Mouse (Mus musculus): ENCODE measurements around the gene Kat5. TPM values are rescaled to one million over a fixed set of nuclear protein-coding genes. Genes with fewer than 3 reads are reported as not detected.
A peak's percentile ranks its signal among the peaks of the same experiment; 100 is the strongest.

The Kat5 gene
- polyA plus RNA-seq, 1 experiment from 2014 or later: 40.0 TPM

- 93% methylated on average over 6 of the region's 6 CpGs for WGBS
- H3K27ac ChIP-seq (ENCODE audit: low read depth, low read length): no peak overlapping the region
- no peaks in the 10 kb centered on the region for H3K9me3 ChIP-seq (ENCODE audit: control insufficient read depth, low read length)
- H3K4me3 ChIP-seq (ENCODE audit: low read depth, low read length): no peak overlapping the region
- H3K36me3 ChIP-seq (ENCODE audit: control insufficient read depth, insufficient read depth, low read length): no peaks in the 10 kb centered on the region
- no peaks in the 10 kb centered on the region for H3K4me1 ChIP-seq (ENCODE audit: control insufficient read depth, insufficient read depth, low read length)
- H3K4me2 ChIP-seq: no peak overlapping the region
- H3K9ac ChIP-seq (ENCODE audit: low read length): no peak overlapping the region
- ATAC-seq (ENCODE audit: low FRiP score) (no peak), DNase-seq (ENCODE audit: low spot score, missing footprints) (no peak)
- H3K27me3 ChIP-seq (ENCODE audit: control insufficient read depth, insufficient read depth, low read length): no peaks in the 10 kb centered on the region
Measured at GRCm38 (mm10) chr19:5591888-5592287, 18.1 kb downstream of the Kat5 start.

- Histone ChIP-seq H3K9me3 (ENCODE audit: control insufficient read depth, low read length) (no peaks in the 10 kb centered on the region), H3K4me2 (no peak overlapping the region), H3K4me3 (ENCODE audit: low read depth, low read length) (no peak overlapping the region), H3K9ac (ENCODE audit: low read length) (no peak overlapping the region), H3K36me3 (ENCODE audit: control insufficient read depth, insufficient read depth, low read length) (no peaks in the 10 kb centered on the region), H3K27me3 (ENCODE audit: control insufficient read depth, insufficient read depth, low read length) (no peaks in the 10 kb centered on the region), H3K27ac (ENCODE audit: low read depth, low read length) (no peak overlapping the region), H3K4me1 (ENCODE audit: control insufficient read depth, insufficient read depth, low read length) (no peaks in the 10 kb centered on the region)
- WGBS: 76% methylated on average over 9 of the region's 9 CpGs
- ATAC-seq (ENCODE audit: low FRiP score) (no peak), DNase-seq (ENCODE audit: low spot score, missing footprints) (no peak)
Measured at GRCm38 (mm10) chr19:5589159-5589558, 20.9 kb downstream of the Kat5 start.

- Histone ChIP-seq H3K27me3 (ENCODE audit: control insufficient read depth, insufficient read depth, low read length) (no peaks in the 10 kb centered on the region), H3K4me1 (ENCODE audit: control insufficient read depth, insufficient read depth, low read length) (no peaks in the 10 kb centered on the region), H3K9ac (ENCODE audit: low read length) (no peak overlapping the region), H3K27ac (ENCODE audit: low read depth, low read length) (no peak overlapping the region), H3K4me2 (no peak overlapping the region), H3K9me3 (ENCODE audit: control insufficient read depth, low read length) (no peaks in the 10 kb centered on the region), H3K36me3 (ENCODE audit: control insufficient read depth, insufficient read depth, low read length) (no peaks in the 10 kb centered on the region), H3K4me3 (ENCODE audit: low read depth, low read length) (no peak overlapping the region)
- no peak for ATAC-seq (ENCODE audit: low FRiP score)
- 82% methylated on average over 2 of the region's 2 CpGs for WGBS
- no peak for DNase-seq (ENCODE audit: low spot score, missing footprints)
Measured at GRCm38 (mm10) chr19:5581995-5582394, 28.0 kb downstream of the Kat5 start.

- WGBS: 85% methylated on average over 6 of the region's 6 CpGs
- no peaks in the 10 kb centered on the region for H3K36me3 ChIP-seq (ENCODE audit: control insufficient read depth, insufficient read depth, low read length)
- H3K4me1 ChIP-seq (ENCODE audit: control insufficient read depth, insufficient read depth, low read length): no peaks in the 10 kb centered on the region
- H3K27me3 ChIP-seq (ENCODE audit: control insufficient read depth, insufficient read depth, low read length): no peaks in the 10 kb centered on the region
- H3K4me2 ChIP-seq: no peak overlapping the region
- no peak overlapping the region for H3K27ac ChIP-seq (ENCODE audit: low read depth, low read length)
- H3K9me3 ChIP-seq (ENCODE audit: control insufficient read depth, low read length): no peaks in the 10 kb centered on the region
- ATAC-seq (ENCODE audit: low FRiP score) (no peak), DNase-seq (ENCODE audit: low spot score, missing footprints) (peak; percentile 14)
- no peak overlapping the region for H3K4me3 ChIP-seq (ENCODE audit: low read depth, low read length)
- H3K9ac ChIP-seq (ENCODE audit: low read length): no peak overlapping the region
Measured at GRCm38 (mm10) chr19:5580776-5581175, 29.3 kb downstream of the Kat5 start.

GRCm38 (mm10) chr19:5579971-5580370, 30.1 kb downstream of the Kat5 start:
- no peaks in the 10 kb centered on the region for H3K9me3 ChIP-seq (ENCODE audit: control insufficient read depth, low read length)
- no peak overlapping the region for H3K27ac ChIP-seq (ENCODE audit: low read depth, low read length)
- 74% methylated on average over 4 of the region's 4 CpGs for WGBS
- no peaks in the 10 kb centered on the region for H3K27me3 ChIP-seq (ENCODE audit: control insufficient read depth, insufficient read depth, low read length)
- H3K4me1 ChIP-seq (ENCODE audit: control insufficient read depth, insufficient read depth, low read length): no peaks in the 10 kb centered on the region
- H3K4me2 ChIP-seq: no peak overlapping the region
- H3K36me3 ChIP-seq (ENCODE audit: control insufficient read depth, insufficient read depth, low read length): no peaks in the 10 kb centered on the region
- no peak for ATAC-seq (ENCODE audit: low FRiP score)
- no peak for DNase-seq (ENCODE audit: low spot score, missing footprints)
- no peak overlapping the region for H3K9ac ChIP-seq (ENCODE audit: low read length)
- H3K4me3 ChIP-seq (ENCODE audit: low read depth, low read length): no peak overlapping the region

- Histone ChIP-seq H3K9me3 (ENCODE audit: control insufficient read depth, low read length) (no peaks in the 10 kb centered on the region), H3K9ac (ENCODE audit: low read length) (no peak overlapping the region), H3K27ac (ENCODE audit: low read depth, low read length) (no peak overlapping the region), H3K27me3 (ENCODE audit: control insufficient read depth, insufficient read depth, low read length) (no peaks in the 10 kb centered on the region), H3K36me3 (ENCODE audit: control insufficient read depth, insufficient read depth, low read length) (no peaks in the 10 kb centered on the region), H3K4me2 (no peak overlapping the region), H3K4me3 (ENCODE audit: low read depth, low read length) (no peak overlapping the region), H3K4me1 (ENCODE audit: control insufficient read depth, insufficient read depth, low read length) (no peaks in the 10 kb centered on the region)
- DNase-seq (ENCODE audit: low spot score, missing footprints): no peak
- ATAC-seq (ENCODE audit: low FRiP score): no peak
- 97% methylated on average over 1 of the region's 1 CpGs for WGBS
Measured at GRCm38 (mm10) chr19:5575336-5575735, 34.7 kb downstream of the Kat5 start.

- Histone ChIP-seq H3K4me2 (no peak overlapping the region), H3K36me3 (ENCODE audit: control insufficient read depth, insufficient read depth, low read length) (no peaks in the 10 kb centered on the region), H3K9me3 (ENCODE audit: control insufficient read depth, low read length) (no peaks in the 10 kb centered on the region), H3K27ac (ENCODE audit: low read depth, low read length) (no peak overlapping the region), H3K4me1 (ENCODE audit: control insufficient read depth, insufficient read depth, low read length) (peaks cover 2% of the 10 kb centered on the region; the same call in 1 of the 2 replicates), H3K9ac (ENCODE audit: low read length) (no peak overlapping the region), H3K27me3 (ENCODE audit: control insufficient read depth, insufficient read depth, low read length) (no peaks in the 10 kb centered on the region), H3K4me3 (ENCODE audit: low read depth, low read length) (no peak overlapping the region)
- no peak for ATAC-seq (ENCODE audit: low FRiP score)
- WGBS: 89% methylated on average over 19 of the region's 19 CpGs
- no peak for DNase-seq (ENCODE audit: low spot score, missing footprints)
Measured at GRCm38 (mm10) chr19:5572331-5573125, 37.5 kb downstream of the Kat5 start.

GRCm38 (mm10) chr19:5571831-5572230, 38.2 kb downstream of the Kat5 start:
- Histone ChIP-seq H3K9ac (ENCODE audit: low read length) (no peak overlapping the region), H3K9me3 (ENCODE audit: control insufficient read depth, low read length) (no peaks in the 10 kb centered on the region), H3K36me3 (ENCODE audit: control insufficient read depth, insufficient read depth, low read length) (no peaks in the 10 kb centered on the region), H3K27me3 (ENCODE audit: control insufficient read depth, insufficient read depth, low read length) (no peaks in the 10 kb centered on the region; the same call in 1 of the 2 replicates), H3K27ac (ENCODE audit: low read depth, low read length) (no peak overlapping the region), H3K4me1 (ENCODE audit: control insufficient read depth, insufficient read depth, low read length) (peaks cover 6% of the 10 kb centered on the region), H3K4me2 (no peak overlapping the region), H3K4me3 (ENCODE audit: low read depth, low read length) (no peak overlapping the region)
- DNase-seq (ENCODE audit: low spot score, missing footprints): no peak
- 75% methylated on average over 5 of the region's 5 CpGs for WGBS
- no peak for ATAC-seq (ENCODE audit: low FRiP score)

- ATAC-seq (ENCODE audit: low FRiP score) (no peak), DNase-seq (ENCODE audit: low spot score, missing footprints) (no peak)
- WGBS: 91% methylated on average over 32 of the region's 32 CpGs
- Histone ChIP-seq H3K4me2 (no peak overlapping the region), H3K36me3 (ENCODE audit: control insufficient read depth, insufficient read depth, low read length) (no peaks in the 10 kb centered on the region), H3K27me3 (ENCODE audit: control insufficient read depth, insufficient read depth, low read length) (peaks cover 7% of the 10 kb centered on the region), H3K4me3 (ENCODE audit: low read depth, low read length) (no peak overlapping the region), H3K9me3 (ENCODE audit: control insufficient read depth, low read length) (no peaks in the 10 kb centered on the region), H3K4me1 (ENCODE audit: control insufficient read depth, insufficient read depth, low read length) (peaks cover 6% of the 10 kb centered on the region), H3K27ac (ENCODE audit: low read depth, low read length) (no peak overlapping the region), H3K9ac (ENCODE audit: low read length) (no peak overlapping the region)
Measured at GRCm38 (mm10) chr19:5570353-5571246, 39.4 kb downstream of the Kat5 start.

Measured in midbrain, embryonic 11.5 days (tissue).